Mouse (Mus musculus) embryonic facial prominence, embryonic 12.5 days (tissue): ENCODE measurements around the gene Atp5h. TPM values are rescaled to one million over a fixed set of nuclear protein-coding genes. Genes with fewer than 3 reads are reported as not detected.
"Not testable (repeated sequence)": the region's sequence is repeated elsewhere in the genome, so short reads cannot be mapped to it uniquely, and the experiment has no call there.

Experiments
- ATAC-seq: fragments of 200-750 bp; cut with Nextera tagmentation; 2 replicates; pipeline ENCODE4 v1.8.0; 2017; ENCODE audit not compliant: insufficient number of reproducible peaks, insufficient read depth, low FRiP score, low TSS enrichment
- H3K27ac ChIP-seq: fragments of 300-500 bp; sonication (generic); 2 replicates; pipeline ENCODE4 v1.5.1; 2016; ENCODE audit warnings: mild to moderate bottlenecking
- H3K27me3 ChIP-seq: fragments of 300-500 bp; sonication (generic); 2 replicates; pipeline ENCODE4 v1.6.1; 2016; ENCODE audit warnings: mild to moderate bottlenecking, moderate library complexity
- H3K36me3 ChIP-seq: fragments of 300-500 bp; sonication (generic); 2 replicates; pipeline ENCODE4 v1.6.1; 2016; ENCODE audit warnings: mild to moderate bottlenecking
- H3K4me1 ChIP-seq: fragments of 300-500 bp; sonication (generic); 2 replicates; pipeline ENCODE4 v1.6.1; 2016
- H3K4me2 ChIP-seq: fragments of 300-500 bp; sonication (generic); replicated peaks from 2 replicates; pipeline ENCODE4 v1.6.1; 2016; ENCODE audit warnings: mild to moderate bottlenecking, moderate library complexity
- H3K4me3 ChIP-seq: fragments of 300-500 bp; sonication (generic); 2 replicates; pipeline ENCODE4 v1.5.1; 2016; ENCODE audit warnings: mild to moderate bottlenecking
- H3K9ac ChIP-seq: fragments of 300-500 bp; sonication (generic); 2 replicates; pipeline ENCODE4 v1.6.1; 2016; ENCODE audit warnings: mild to moderate bottlenecking, moderate library complexity
- H3K9me3 ChIP-seq: fragments of 300-500 bp; sonication (generic); 2 replicates; pipeline ENCODE4 v1.6.1; 2016; ENCODE audit warnings: mild to moderate bottlenecking, moderate library complexity
- WGBS: fragments of 180-500 bp; shearing (Covaris S2); methylation state at CpG from one replicate; pipeline ENCODE4 v1.1.7; 2016; 5-methylcytosine and 5-hydroxymethylcytosine counted together
- polyA plus RNA-seq: library from polyadenylated mRNA; unstranded; fragments of >200 nt; fragmentation: Nextera tagmentation; extraction: Ambion mirVana; gene quantifications from 2 replicates; pipeline ENCODE4 v1.2.1, GENCODE M21; 2016

Gene Atp5h
- polyA plus RNA-seq, result 867 and 893 TPM in 2 replicates

DNA sequence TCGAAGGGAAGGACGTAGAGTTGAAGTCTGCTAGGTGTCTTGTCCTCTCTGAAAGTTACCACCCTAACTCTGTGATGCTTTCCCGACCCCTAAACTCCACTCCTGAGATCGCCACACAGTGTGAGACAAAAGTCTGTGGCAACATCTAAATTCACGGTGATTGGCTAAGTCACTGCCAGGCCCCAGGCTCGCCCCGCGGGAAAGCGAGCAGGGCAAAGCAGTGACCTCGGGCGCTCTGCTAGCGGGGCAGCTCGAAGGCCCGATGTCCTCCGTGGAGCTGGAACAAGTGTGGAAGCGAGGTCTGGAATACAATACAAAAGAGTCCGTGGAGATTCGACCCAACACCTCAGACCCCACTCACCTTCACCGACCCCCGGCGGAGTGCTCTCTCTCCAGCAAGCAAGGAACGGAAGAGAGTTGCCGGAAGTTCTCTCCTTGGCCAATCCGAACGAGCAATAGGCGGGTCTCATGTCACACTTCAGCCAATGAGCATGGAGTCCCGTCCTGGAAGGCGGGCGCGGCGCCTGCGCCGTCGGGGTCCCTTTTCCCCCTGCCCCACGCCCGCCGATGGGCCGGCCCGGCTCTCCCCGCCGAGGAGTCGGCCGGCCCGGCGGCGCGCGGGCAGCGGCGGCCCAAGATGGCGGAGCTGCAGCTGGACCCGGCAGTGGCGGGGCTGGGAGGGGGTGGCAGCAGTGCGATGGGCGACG, at the start of gene Atp5h, which contains the start of gene Kctd2:
TSS of gene Atp5h (minus strand) at position 432 of the 707 bp plus-strand sequence.
TSS of gene Kctd2 (plus strand) at position 598 of the 707 bp plus-strand sequence.
- Histone ChIP-seq H3K27ac (peak within 1 kb of the TSS; percentile 90), H3K9me3 (no peaks in the 10 kb centered on the region), H3K4me3 (peak within 1 kb of the TSS; percentile 92), H3K4me2 (peak within 1 kb of the TSS; percentile 93), H3K36me3 (peaks cover 41% of the 10 kb centered on the region), H3K9ac (peak within 1 kb of the TSS; percentile 98), H3K27me3 (no peaks in the 10 kb centered on the region), H3K4me1 (peaks cover 29% of the 10 kb centered on the region)
- peak; percentile 94 for ATAC-seq
- under 1% methylated on average over 56 of the region's 56 CpGs for WGBS

DNA sequence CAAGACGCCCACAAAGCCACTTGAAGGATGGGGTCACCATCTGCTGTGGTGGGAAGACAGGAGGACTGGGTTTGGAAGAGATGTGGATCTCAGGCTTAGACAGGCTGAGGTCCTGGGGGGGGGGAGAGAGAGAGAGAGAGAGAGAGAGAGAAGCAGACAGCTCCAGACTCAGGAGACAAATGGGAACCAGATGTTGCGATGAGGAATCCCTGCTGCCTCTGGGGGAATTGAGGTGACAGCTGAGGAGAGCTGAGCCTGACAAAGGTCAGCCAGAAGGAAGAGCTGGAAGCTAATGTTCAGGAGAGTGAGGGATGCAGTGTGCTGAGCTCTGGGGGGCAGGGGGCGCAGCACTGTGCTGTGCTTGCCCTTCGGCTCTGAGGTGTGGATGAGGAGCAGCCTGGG, 47.5 kb upstream of the Atp5h start:
- Histone ChIP-seq H3K27me3 (no peaks in the 10 kb centered on the region), H3K4me3 (no peak overlapping the region), H3K27ac (peak overlapping the region; percentile 68), H3K4me1 (peaks cover 13% of the 10 kb centered on the region), H3K9ac (no peak overlapping the region), H3K36me3 (no peaks in the 10 kb centered on the region), H3K9me3 (no peaks in the 10 kb centered on the region), H3K4me2 (peak overlapping the region; percentile 6; the same call in 1 of the 2 replicates)
- 13% methylated on average over 4 of the region's 4 CpGs for WGBS
- ATAC-seq, result peak; percentile 22; the same call in 1 of the 2 replicates

DNA sequence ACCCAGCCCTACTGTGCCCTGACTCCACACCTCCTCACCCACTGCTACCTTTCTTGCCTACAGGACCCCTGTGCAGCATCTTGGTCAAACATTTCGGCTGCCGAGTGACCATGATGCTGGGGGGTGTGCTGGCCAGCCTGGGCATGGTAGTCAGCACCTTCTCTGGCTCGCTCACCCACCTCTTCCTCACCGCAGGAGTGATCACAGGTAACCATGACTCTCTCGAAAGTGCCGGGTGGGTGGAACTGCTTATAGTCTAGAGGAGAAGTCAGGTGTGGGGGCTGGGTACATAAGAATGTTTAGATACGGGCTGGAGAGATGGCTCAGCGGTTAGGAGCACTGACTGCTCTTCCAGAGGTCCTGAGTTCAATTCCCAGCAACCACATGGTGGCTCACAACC, 45.1 kb upstream of the Atp5h start:
- 87% methylated on average over 8 of the region's 8 CpGs for WGBS
- Histone ChIP-seq H3K4me2 (no peak overlapping the region), H3K4me3 (no peak overlapping the region), H3K27ac (no peak overlapping the region), H3K4me1 (peaks cover 13% of the 10 kb centered on the region), H3K36me3 (no peaks in the 10 kb centered on the region), H3K9me3 (no peaks in the 10 kb centered on the region), H3K27me3 (no peaks in the 10 kb centered on the region), H3K9ac (no peak overlapping the region)
- no peak for ATAC-seq

DNA sequence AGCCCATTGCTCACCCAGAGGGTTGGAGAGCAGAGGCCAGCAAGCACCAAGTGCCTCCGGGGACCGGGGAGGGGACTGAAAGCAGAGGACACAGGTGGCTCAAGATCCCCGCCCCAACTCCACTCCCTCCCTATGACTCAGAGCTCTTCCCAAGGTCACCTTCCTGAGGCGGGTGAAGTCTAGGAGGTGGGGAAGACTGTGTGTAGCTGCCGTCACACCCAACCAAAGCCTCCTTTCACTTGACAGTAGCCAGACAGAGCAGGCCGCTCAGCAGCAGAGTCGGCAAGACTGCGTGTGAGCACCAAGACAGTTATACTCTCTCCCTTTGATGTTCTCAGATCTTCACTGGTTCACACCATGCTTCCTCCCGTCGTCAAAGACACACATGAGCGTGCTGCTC, 43.6 kb upstream of the Atp5h start:
- 73% methylated on average over 11 of the region's 11 CpGs for WGBS
- Histone ChIP-seq H3K9ac (no peak overlapping the region), H3K36me3 (no peaks in the 10 kb centered on the region), H3K27me3 (no peaks in the 10 kb centered on the region), H3K4me1 (peaks cover 13% of the 10 kb centered on the region), H3K4me3 (no peak overlapping the region), H3K27ac (no peak overlapping the region), H3K4me2 (no peak overlapping the region), H3K9me3 (no peaks in the 10 kb centered on the region)
- no peak for ATAC-seq

DNA sequence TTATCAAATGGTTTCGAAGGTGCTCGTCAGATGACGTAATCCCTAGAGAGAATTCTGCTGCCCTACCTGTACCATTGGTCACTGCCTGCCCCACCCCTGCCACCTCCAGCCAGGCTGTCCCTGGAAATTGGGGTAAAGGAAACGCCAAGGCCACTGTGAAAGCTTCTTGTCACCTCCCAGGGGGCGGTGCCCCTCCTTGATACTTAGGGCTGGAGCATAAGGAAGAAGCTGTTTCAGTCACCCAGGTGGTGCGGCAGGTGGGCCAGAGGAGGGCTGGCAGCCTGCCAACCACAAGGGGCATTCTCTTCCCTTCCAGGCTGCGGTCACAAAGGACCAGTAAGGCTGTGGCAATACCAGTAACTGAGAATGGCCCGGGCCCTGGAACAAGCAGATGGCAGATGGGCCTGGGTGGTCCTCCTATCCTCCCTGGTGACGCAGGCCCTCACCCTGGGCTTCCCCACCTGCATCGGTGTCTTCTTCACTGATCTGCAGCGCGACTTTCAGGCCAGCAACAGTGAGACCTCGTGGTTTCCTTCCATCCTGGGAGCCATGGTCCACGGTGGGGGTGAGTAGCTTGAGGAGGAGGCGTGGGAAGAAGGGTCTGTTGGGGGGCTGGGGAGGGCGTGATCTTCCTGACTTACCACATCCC, 42.6 kb upstream of the Atp5h start, which contains the start of gene Slc16a5:
TSS of gene Slc16a5 (plus strand) at position 232 of the 649 bp plus-strand sequence.
- WGBS, result 73% methylated on average over 16 of the region's 16 CpGs
- Histone ChIP-seq H3K27me3 (no peaks in the 10 kb centered on the region), H3K36me3 (no peaks in the 10 kb centered on the region), H3K4me2 (no peak within 1 kb of the TSS), H3K4me3 (no peak within 1 kb of the TSS), H3K9ac (no peak within 1 kb of the TSS), H3K4me1 (peaks cover 8% of the 10 kb centered on the region), H3K27ac (no peak within 1 kb of the TSS), H3K9me3 (no peaks in the 10 kb centered on the region)
- ATAC-seq, result no peak

DNA sequence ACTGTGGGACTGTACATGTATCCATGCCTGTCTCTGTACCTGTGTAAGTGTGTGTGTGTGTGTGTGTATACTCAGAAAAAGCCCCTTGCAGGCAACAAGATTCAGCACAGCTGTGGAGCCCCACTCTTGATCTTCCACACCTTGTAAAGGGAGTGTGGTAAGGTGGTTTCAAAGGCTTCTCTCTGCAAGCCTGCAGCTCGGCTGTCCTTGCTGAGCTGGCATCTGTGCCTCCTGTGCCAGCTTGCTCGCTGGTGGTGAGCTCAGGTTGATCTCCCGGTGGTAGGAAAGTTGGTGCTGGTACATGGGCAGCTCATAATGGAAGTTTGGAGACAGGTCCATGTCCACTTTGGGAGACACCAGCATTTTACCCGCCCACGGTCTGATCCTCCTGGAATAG, 42.1 kb upstream of the Atp5h start:
- WGBS, result 81% methylated on average over 5 of the region's 5 CpGs
- no peak overlapping the region for H3K9ac ChIP-seq
- no peak overlapping the region for H3K27ac ChIP-seq
- H3K4me1 ChIP-seq, result peaks cover 3% of the 10 kb centered on the region; the same call in 1 of the 2 replicates
- H3K4me2 ChIP-seq, result no peak overlapping the region
- no peak overlapping the region for H3K4me3 ChIP-seq
- no peaks in the 10 kb centered on the region for H3K27me3 ChIP-seq
- ATAC-seq, result no peak
- no peaks in the 10 kb centered on the region for H3K36me3 ChIP-seq
- H3K9me3 ChIP-seq, result no peaks in the 10 kb centered on the region

DNA sequence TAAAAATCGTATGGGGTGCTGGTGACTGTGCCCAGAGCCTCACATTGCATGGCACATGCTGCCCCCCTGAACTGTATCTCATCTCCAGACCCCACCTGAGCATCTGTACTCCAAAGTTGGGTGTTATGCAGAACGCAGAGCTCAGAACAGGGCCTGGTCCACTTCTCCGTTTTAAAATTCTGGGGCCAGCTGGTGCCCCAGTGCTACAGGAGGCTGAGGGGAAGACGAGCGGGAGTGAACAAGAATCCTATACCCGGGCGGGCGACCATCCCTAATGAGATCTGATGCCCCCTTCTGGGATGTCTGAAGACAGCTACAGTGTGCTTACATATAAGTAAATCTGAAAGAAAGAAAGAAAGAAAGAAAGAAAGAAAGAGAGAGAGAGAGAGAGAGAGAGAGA, 41.2 kb upstream of the Atp5h start:
- 23% methylated on average over 8 of the region's 8 CpGs for WGBS
- Histone ChIP-seq H3K4me3 (no peak overlapping the region), H3K4me1 (no peaks in the 10 kb centered on the region)

DNA sequence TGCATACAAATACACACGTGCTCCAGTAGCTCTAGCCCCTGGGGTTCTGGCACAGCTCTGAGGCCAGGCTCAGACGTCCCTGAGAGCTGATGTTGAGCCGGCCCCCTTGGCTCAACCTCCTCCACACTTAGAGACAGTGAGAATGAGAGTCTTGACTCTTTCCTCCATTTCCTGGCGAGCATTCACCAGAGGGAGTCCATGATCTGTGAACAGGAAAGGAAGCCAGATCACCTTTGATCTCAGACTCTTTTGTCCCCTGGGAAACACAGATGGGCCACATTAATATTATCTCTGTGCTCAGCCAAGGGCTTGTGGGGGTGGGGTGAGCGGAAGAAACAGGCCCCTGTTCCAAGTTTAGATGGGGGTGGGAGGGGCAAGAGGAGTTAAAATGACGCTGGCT, 37.6 kb upstream of the Atp5h start:
- Histone ChIP-seq H3K27me3 (no peaks in the 10 kb centered on the region), H3K36me3 (no peaks in the 10 kb centered on the region), H3K4me3 (no peak overlapping the region), H3K9me3 (no peaks in the 10 kb centered on the region), H3K27ac (no peak overlapping the region), H3K4me1 (no peaks in the 10 kb centered on the region), H3K9ac (no peak overlapping the region), H3K4me2 (no peak overlapping the region)
- WGBS, result 19% methylated on average over 6 of the region's 6 CpGs
- ATAC-seq, result no peak

More for the DNA sequence above, 41.2 kb upstream of the Atp5h start:
- Histone ChIP-seq H3K4me2 (no peak overlapping the region), H3K27ac (no peak overlapping the region), H3K27me3 (no peaks in the 10 kb centered on the region), H3K9me3 (no peaks in the 10 kb centered on the region), H3K36me3 (no peaks in the 10 kb centered on the region), H3K9ac (no peak overlapping the region)
- no peak for ATAC-seq

DNA sequence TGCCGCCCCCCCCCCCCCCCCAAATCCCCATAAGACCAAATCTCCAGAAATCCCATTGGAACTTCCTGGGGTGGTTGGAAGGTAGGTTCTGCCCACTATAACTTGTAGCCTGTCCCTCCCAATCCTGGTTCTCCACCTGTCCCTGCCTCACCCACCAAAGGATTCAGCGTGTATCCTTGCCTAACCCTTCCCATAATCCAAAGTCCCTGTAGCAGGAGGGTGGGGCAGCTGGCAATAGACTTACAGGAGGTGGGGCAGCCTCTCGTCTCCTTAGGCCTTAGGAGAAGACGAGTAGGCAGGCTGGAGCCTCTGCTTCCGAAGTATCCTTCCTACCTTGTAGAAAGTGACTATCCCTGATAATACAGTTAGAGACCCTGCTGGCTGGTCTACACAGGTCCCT, 36.4 kb upstream of the Atp5h start:
- Histone ChIP-seq H3K27me3 (no peaks in the 10 kb centered on the region), H3K4me2 (no peak overlapping the region), H3K9me3 (no peaks in the 10 kb centered on the region), H3K9ac (no peak overlapping the region), H3K36me3 (no peaks in the 10 kb centered on the region), H3K4me1 (no peaks in the 10 kb centered on the region), H3K27ac (no peak overlapping the region), H3K4me3 (no peak overlapping the region)
- WGBS, result 83% methylated on average over 5 of the region's 5 CpGs
- ATAC-seq, result no peak

DNA sequence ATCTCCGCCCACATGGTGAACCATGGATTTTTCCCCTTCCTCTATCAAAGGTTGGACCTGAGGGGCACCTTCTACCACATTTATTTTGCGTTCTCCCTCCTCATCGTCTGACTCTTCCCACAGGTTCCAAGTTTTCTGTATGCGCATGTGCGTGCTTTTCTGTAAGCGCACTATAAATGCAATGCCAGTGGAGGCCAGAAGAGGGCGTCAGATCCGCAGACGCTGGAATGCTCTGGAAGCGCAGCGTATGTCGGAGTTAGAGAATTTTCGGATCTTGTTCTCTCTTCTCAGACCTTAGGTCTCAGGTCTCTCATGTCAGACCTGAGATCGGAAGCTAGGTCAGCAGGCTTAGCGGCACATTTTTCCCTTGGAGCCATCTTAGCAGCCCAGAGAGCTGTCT, 35.9 kb upstream of the Atp5h start:
- H3K4me1 ChIP-seq, result no peaks in the 10 kb centered on the region
- H3K9me3 ChIP-seq, result no peaks in the 10 kb centered on the region
- H3K36me3 ChIP-seq, result no peaks in the 10 kb centered on the region
- no peak overlapping the region for H3K27ac ChIP-seq
- H3K4me2 ChIP-seq, result no peak overlapping the region
- H3K9ac ChIP-seq, result no peak overlapping the region
- H3K27me3 ChIP-seq, result no peaks in the 10 kb centered on the region
- no peak for ATAC-seq
- 88% methylated on average over 15 of the region's 15 CpGs for WGBS
- H3K4me3 ChIP-seq, result no peak overlapping the region

DNA sequence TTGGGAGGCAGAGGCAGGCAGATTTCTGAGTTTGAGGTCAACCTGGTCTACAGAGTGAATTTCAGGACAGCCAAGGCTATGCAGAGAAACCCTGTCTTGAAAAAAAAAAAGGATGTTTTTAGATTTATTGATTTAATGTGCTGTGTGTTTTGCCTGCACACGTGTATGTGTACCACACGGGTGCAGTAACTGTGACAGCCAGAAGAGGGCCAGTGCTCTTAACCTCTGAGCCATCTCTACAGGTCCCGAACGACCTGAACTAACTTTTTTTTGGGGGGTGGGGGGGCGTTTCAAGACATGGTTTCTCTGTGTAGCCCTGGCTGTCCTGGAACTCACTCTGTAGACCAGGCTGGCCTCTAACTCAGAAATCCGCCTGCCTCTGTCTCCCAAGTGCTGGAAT, 35.1 kb upstream of the Atp5h start:
- H3K4me2 ChIP-seq, H3K9ac ChIP-seq, H3K27ac ChIP-seq, ATAC-seq, H3K4me1 ChIP-seq, H3K4me3 ChIP-seq, H3K9me3 ChIP-seq, H3K27me3 ChIP-seq, H3K36me3 ChIP-seq: not testable (repeated sequence)
- 80% methylated on average over 6 of the region's 6 CpGs for WGBS

DNA sequence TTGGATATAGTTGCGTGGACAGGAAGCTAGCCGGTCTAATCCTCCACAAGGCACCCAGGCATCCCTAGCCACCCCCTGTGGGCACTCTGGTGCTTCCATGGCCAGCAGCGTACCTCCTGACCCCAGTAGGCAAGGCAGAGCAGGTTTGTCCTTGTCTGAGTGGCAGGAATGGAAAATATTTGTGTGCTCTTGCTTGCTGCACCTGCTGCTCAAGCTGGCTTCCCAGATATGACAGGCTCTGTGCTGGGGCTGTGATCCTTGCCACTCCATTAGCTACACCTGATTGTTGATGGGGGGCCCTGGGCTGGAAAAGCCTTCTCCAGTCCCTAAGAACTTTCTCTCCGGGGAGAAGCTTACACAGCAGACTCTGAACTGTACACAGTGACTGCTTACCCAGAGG, 33.5 kb upstream of the Atp5h start:
- Histone ChIP-seq H3K4me2 (no peak overlapping the region), H3K27ac (no peak overlapping the region), H3K4me3 (no peak overlapping the region), H3K9ac (no peak overlapping the region), H3K27me3 (no peaks in the 10 kb centered on the region), H3K4me1 (no peaks in the 10 kb centered on the region), H3K9me3 (no peaks in the 10 kb centered on the region), H3K36me3 (no peaks in the 10 kb centered on the region)
- no peak for ATAC-seq
- WGBS, result 82% methylated on average over 4 of the region's 4 CpGs
